Mouse (Mus musculus) megakaryocyte, embryonic 14.5 days (primary cell): ENCODE measurements at regions not wholly inside any gene's neighbourhood (a gene's known extent, or its start where the extent isn't known, plus 50 kb on each side); places are given as distances from the start of the nearest gene placed in this dataset.

Source experiments
- H3K27me3 ChIP-seq: replicated peaks from 2 replicates; pipeline ENCODE3; 2012; ENCODE audit warnings: inconsistent platforms
- H3K36me3 ChIP-seq: replicated peaks from 2 replicates; pipeline ENCODE3; 2012; ENCODE audit warnings: low read length, inconsistent platforms, mixed read lengths
- H3K4me1 ChIP-seq: 2 replicates; pipeline ENCODE4 v1.6.1; 2012; ENCODE audit warnings: inconsistent platforms
- H3K4me3 ChIP-seq: replicated peaks from 2 replicates; pipeline ENCODE3; 2012; ENCODE audit warnings: moderate library complexity, mild to moderate bottlenecking, inconsistent platforms
- H3K9me3 ChIP-seq: 2 replicates; pipeline ENCODE4 v1.6.1; 2012; ENCODE audit warnings: inconsistent platforms
- FLI1 ChIP-seq: IDR thresholded peaks from 2 replicates; pipeline ENCODE4 v1.6.1; 2012; ENCODE audit warnings: low read length, inconsistent platforms, mixed read lengths
- GATA1 ChIP-seq: IDR thresholded peaks from 3 replicates; pipeline ENCODE4 v1.6.1; 2012; ENCODE audit warnings: mixed read lengths, low read length, inconsistent platforms, borderline replicate concordance

GRCm38 (mm10) chr14:98454461-98454860, 284.9 kb upstream of the Dach1 start:
- TF ChIP-seq GATA1 (no peak), FLI1 (no peak)
- Histone ChIP-seq H3K9me3 (no peaks in the 10 kb centered on the region), H3K36me3 (no peaks in the 10 kb centered on the region), H3K4me1 (no peaks in the 10 kb centered on the region), H3K4me3 (no peak overlapping the region), H3K27me3 (no peaks in the 10 kb centered on the region)

GRCm38 (mm10) chr14:98452191-98452590, 282.6 kb upstream of the Dach1 start:
- no peaks in the 10 kb centered on the region for H3K4me1 ChIP-seq
- H3K4me3 ChIP-seq, result no peak overlapping the region
- no peaks in the 10 kb centered on the region for H3K36me3 ChIP-seq
- no peak for TF ChIP-seq GATA1
- TF ChIP-seq FLI1, result no peak
- H3K9me3 ChIP-seq, result no peaks in the 10 kb centered on the region
- no peaks in the 10 kb centered on the region for H3K27me3 ChIP-seq

GRCm38 (mm10) chr14:98449568-98449967, 280.0 kb upstream of the Dach1 start:
- no peaks in the 10 kb centered on the region for H3K36me3 ChIP-seq
- H3K27me3 ChIP-seq, result no peaks in the 10 kb centered on the region
- no peaks in the 10 kb centered on the region for H3K9me3 ChIP-seq
- no peak for TF ChIP-seq FLI1
- no peak for TF ChIP-seq GATA1
- H3K4me3 ChIP-seq, result no peak overlapping the region
- no peaks in the 10 kb centered on the region for H3K4me1 ChIP-seq

GRCm38 (mm10) chr14:98442411-98442810, 272.8 kb upstream of the Dach1 start:
- H3K9me3 ChIP-seq, result 0 out of 2 replicates have a peak, but pooled peaks cover 5% of the 10 kb centered on the region
- no peak overlapping the region for H3K4me3 ChIP-seq
- TF ChIP-seq GATA1 (no peak), FLI1 (no peak)
- H3K4me1 ChIP-seq, result no peaks in the 10 kb centered on the region
- H3K27me3 ChIP-seq, result no peaks in the 10 kb centered on the region
- H3K36me3 ChIP-seq, result no peaks in the 10 kb centered on the region

- Histone ChIP-seq H3K4me1 (no peaks in the 10 kb centered on the region), H3K4me3 (no peak overlapping the region), H3K36me3 (no peaks in the 10 kb centered on the region), H3K27me3 (no peaks in the 10 kb centered on the region), H3K9me3 (0 out of 2 replicates have a peak, but pooled peaks cover 5% of the 10 kb centered on the region)
- TF ChIP-seq FLI1 (no peak), GATA1 (no peak)
These were observed 272.4 kb upstream of the Dach1 start for GRCm38 (mm10) chr14:98441954-98442353.

GRCm38 (mm10) chr14:98431959-98432358, 262.4 kb upstream of the Dach1 start:
- no peaks in the 10 kb centered on the region for H3K4me1 ChIP-seq
- H3K4me3 ChIP-seq, result no peak overlapping the region
- no peaks in the 10 kb centered on the region for H3K27me3 ChIP-seq
- no peaks in the 10 kb centered on the region for H3K36me3 ChIP-seq
- TF ChIP-seq GATA1 (no peak), FLI1 (no peak)
- no peaks in the 10 kb centered on the region for H3K9me3 ChIP-seq

- Histone ChIP-seq H3K4me3 (no peak overlapping the region), H3K4me1 (no peaks in the 10 kb centered on the region)
These were observed 248.2 kb upstream of the Dach1 start for GRCm38 (mm10) chr14:98417719-98418118.

GRCm38 (mm10) chr14:98414201-98414600, 244.6 kb upstream of the Dach1 start:
- TF ChIP-seq GATA1 (no peak), FLI1 (no peak)
- Histone ChIP-seq H3K27me3 (no peaks in the 10 kb centered on the region), H3K9me3 (no peaks in the 10 kb centered on the region), H3K4me1 (no peaks in the 10 kb centered on the region), H3K4me3 (no peak overlapping the region), H3K36me3 (no peaks in the 10 kb centered on the region)

More at GRCm38 (mm10) chr14:98417719-98418118, 248.2 kb upstream of the Dach1 start:
- TF ChIP-seq GATA1 (no peak), FLI1 (no peak)
- Histone ChIP-seq H3K36me3 (no peaks in the 10 kb centered on the region), H3K9me3 (no peaks in the 10 kb centered on the region), H3K27me3 (no peaks in the 10 kb centered on the region)

- H3K27me3 ChIP-seq, result no peaks in the 10 kb centered on the region
- no peaks in the 10 kb centered on the region for H3K9me3 ChIP-seq
- H3K4me1 ChIP-seq, result no peaks in the 10 kb centered on the region
- no peak for TF ChIP-seq FLI1
- no peak for TF ChIP-seq GATA1
- no peaks in the 10 kb centered on the region for H3K36me3 ChIP-seq
- H3K4me3 ChIP-seq, result no peak overlapping the region
These were observed 236.5 kb upstream of the Dach1 start for GRCm38 (mm10) chr14:98405936-98406635.

GRCm38 (mm10) chr14:98404026-98404425, 234.5 kb upstream of the Dach1 start:
- TF ChIP-seq GATA1 (no peak), FLI1 (no peak)
- no peaks in the 10 kb centered on the region for H3K9me3 ChIP-seq
- no peaks in the 10 kb centered on the region for H3K4me1 ChIP-seq
- no peak overlapping the region for H3K4me3 ChIP-seq
- no peaks in the 10 kb centered on the region for H3K36me3 ChIP-seq
- no peaks in the 10 kb centered on the region for H3K27me3 ChIP-seq
